Mouse (Mus musculus) thymus, postnatal 25 days (tissue): ENCODE data around the gene Stat2.
A peak's percentile ranks its signal among the peaks of the same experiment; 100 is the strongest.
"Not testable (repeated sequence)": the region's sequence is repeated elsewhere in the genome, so short reads cannot be mapped to it uniquely, and the experiment has no call there.

ENCODE experiments used
- DNase-seq: peaks from one replicate; pipeline ENCODE4 v3.0.0; 2022

Gene Stat2

GRCm38 (mm10) chr10:128259946-128260345, 10.4 kb upstream of the Stat2 start:
- no peak for DNase-seq

GRCm38 (mm10) chr10:128260376-128260775, 10.0 kb upstream of the Stat2 start:
- not testable (repeated sequence) for DNase-seq

GRCm38 (mm10) chr10:128262300-128262699, 8.1 kb upstream of the Stat2 start:
- DNase-seq, result no peak

- no peak for DNase-seq
These were observed 6.7 kb upstream of the Stat2 start for GRCm38 (mm10) chr10:128263393-128264310.

DNA sequence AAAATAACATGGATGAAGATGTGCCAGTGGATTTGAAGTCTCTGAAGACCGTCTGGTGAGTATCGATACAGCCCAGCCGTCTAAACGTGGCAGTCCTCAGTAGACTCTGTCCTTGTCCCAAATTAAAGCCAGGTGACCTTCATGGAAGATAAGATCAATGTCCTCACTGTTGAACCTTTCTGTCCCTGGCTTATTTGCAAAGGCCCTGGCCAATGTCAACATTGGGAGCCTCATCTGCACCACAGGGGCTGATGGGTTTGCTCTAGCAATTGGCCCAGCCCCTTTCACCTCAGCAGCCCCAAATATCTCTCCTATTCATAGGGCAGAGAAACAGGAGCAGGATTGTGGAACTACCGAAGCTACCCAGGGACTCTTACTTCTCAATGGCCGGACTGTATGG, 2.0 kb upstream of the Stat2 start, which contains the start of gene Apof:
Apof (plus strand) TSS at position 301 of the 400 bp plus-strand sequence.
- no peak for DNase-seq

GRCm38 (mm10) chr10:128269206-128269910, 1.0 kb upstream of the Stat2 start:
- DNase-seq, result no peak

DNA sequence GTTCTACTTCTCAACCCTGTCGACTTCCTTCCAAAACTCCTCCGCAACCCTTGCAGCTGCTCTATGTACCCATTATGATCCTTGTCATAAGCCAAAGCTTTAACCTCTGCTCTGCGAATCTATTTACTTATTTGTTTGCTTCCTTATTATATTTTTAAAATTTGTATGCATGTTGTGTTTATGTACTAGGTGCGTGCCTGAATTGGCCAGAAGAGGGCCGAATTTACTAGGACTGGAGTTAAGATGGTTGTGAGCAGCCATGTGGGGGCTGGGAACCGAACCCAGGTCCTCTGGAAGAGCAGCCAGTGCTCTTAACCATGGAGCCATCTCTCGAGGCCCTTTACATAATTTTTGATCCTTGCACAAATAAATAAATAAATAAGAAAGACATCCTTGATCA, 507 bp downstream of the Stat2 start:
- no peak for DNase-seq

GRCm38 (mm10) chr10:128271883-128272282, 1.5 kb downstream of the Stat2 start:
- DNase-seq, result no peak

DNA sequence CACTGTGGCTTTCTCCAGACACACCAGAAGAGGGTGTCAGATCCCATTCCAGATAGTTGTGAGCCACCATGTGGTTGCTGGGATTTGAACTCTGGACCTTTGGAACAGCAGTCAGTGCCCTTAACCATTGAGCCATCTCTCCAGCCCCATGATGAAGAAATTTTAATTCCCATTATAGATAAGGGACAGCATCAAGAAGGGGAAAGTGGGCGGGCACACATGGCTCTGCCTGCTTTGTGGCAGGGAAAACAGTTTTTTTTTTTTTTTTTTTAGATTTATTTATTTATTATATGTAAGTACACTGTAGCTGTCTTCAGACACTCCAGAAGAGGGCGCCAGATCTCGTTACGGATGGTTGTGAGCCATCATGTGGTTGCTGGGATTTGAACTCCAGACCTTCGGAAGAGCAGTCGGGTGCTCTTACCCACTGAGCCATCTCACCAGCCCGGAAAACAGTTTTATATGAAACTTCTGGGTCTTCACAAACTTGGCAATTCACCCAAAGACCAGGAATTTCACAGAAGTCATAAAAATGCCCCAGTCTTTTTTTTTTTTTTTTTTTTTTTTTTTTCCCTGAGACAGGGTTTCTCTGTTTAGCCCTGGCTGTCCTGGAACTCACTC, 2.6 kb downstream of the Stat2 start:
- not testable (repeated sequence) for DNase-seq

DNA sequence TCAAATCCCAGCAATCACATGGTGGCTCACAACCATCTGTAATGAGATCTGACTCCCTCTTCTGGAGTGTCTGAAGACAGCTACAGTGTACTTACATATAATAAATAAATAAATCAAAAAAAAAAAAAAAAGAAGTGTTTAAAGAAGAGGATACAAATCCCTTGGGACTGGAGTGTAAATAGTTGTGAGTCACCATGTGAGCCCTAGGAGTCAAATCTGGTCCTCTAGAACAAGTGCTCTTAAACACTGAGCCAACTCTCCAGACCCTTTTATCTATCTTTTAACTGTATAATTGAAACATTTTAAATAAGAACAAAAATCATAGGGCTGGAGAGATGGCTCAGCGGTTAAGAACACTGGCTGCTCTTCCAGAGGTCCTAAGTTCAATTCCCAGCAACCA, 5.0 kb downstream of the Stat2 start:
- DNase-seq, result not testable (repeated sequence)

DNA sequence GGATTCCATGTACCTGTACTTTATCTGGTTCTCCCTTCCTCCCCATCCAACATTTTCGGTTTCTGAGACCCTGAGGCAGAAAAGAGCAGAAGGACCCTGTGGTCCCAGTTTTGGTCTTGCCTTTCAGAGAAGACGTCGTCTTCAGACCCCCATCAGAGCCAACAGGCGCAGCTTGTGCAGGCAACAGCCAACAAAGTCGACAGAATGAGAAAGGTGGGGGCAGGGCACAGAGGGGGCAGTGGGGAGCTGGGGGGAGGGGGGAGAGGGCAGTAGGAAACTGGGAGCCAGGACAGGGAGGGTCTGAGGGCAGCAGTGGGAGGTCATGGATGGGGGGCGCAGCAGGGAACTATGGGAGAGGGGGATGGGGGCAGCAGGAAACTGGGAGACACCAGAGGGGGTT, 7.8 kb downstream of the Stat2 start:
- DNase-seq, result no peak

DNA sequence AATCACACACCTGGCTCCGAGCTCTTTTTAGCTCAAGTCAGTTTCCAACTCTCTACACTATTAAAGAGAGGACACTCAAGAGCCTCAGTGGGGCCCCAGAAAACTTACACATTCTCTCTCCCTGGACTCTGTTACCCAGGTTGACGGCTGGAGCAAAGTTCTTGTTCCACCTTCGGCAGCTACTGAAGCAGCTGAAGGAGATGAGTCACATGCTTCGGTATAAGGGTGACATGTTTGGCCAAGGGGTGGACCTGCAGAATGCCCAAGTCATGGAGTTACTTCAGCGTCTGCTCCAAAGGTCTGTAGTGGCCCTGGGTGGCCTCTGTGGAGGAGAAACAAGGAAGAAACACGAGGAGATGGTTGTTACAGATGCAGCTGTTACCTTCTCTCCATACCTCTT, 10.6 kb downstream of the Stat2 start:
- DNase-seq, result no peak

DNA sequence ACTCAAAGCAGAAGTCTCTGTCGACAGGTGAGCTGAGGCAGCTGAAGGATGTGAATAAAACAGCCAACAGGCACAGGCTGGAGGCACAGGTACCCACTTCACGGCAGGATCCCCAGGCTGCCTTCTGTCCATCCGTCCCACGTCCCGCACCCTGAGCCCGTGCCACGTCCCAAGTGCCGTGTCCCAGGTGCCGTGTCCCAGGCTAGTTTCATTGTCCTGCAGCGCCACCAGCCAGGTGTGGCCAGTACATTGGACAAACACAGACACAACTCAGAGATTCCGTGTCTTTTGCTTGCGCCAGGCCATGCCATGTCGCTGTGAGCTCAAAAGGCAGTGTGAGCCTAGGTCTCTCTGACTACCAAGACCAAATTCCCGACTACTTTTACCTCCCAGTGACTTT, 11.3 kb downstream of the Stat2 start:
- no peak for DNase-seq

GRCm38 (mm10) chr10:128282886-128283450, 12.6 kb downstream of the Stat2 start:
- no peak for DNase-seq

GRCm38 (mm10) chr10:128283604-128284579, 13.5 kb downstream of the Stat2 start:
- DNase-seq, result peak; percentile 61

GRCm38 (mm10) chr10:128290594-128290993, 20.2 kb downstream of the Stat2 start:
- DNase-seq, result not testable (repeated sequence)

GRCm38 (mm10) chr10:128296370-128297090, 26.2 kb downstream of the Stat2 start:
- DNase-seq, result no peak

DNA sequence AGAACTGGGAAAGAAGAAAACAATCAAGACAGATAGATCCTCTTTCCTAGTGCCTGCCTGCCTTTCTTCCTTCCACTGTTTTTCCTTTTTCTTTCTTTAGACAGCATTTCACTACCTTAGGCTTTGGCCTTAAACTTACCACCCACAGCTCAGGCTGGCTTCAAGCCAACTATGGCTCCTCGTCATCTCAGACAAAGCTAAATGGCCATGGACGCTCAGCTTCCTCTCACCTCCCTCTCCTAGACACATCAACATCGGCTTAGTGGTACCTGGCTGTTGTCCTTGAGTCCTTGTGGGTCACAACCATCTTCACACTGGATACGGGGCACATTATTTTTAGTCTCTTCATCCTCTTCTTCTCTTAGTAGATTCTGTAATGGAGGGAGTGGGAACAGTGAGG, 26.9 kb downstream of the Stat2 start:
- no peak for DNase-seq

DNA sequence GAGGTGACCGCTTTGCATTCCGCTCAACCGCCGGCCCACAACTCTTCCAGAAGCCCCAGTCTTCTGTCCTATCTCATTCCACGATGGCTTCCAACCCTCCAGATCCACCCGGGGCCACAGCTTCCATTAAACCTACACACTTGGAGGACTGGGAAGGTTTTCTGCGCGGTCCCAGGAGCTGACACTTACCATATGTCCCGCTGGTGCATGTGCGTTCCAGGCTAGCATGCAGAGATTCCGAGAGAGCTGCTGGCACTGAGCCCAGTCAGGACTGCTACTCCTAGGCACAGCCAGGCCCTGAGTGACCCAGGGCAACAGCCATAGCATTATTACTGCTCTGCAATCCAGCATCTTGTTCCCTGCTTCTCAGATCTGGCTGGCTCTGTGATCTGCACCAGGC, 27.3 kb downstream of the Stat2 start:
- DNase-seq, result no peak

- DNase-seq, result no peak
These were observed 27.9 kb downstream of the Stat2 start for GRCm38 (mm10) chr10:128298243-128298642.

DNA sequence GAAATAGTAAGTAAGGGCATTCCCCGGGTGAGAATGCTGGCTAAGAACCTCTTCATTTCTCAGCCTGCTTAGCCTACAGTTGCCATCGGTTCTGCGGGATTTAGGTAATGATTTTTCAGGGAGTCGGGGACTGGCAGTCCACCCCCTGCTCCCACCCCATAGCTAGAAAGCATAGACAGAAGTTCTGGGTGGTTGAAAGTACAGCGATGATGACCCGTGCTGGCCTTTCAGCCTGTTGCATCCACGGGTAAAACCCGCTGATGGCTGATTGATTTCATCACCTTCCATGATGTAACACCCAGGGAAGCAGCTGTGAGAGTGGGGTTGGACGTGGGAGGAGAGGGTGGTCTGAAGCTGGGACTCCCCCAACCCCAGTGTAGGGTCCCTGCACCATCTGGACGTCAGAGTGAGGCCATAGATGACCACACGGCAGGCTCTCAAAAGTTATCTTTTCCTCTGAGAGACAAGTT, 28.4 kb downstream of the Stat2 start, which contains the start of gene Il23a:
Il23a (minus strand) TSS at position 51 of the 470 bp plus-strand sequence.
- DNase-seq, result no peak
